Mouse (Mus musculus) brain, adult 2 months (tissue): ENCODE data around the gene Mpzl3.
A peak's percentile ranks its signal among the peaks of the same experiment; 100 is the strongest.
"Not testable (repeated sequence)": the region's sequence is repeated elsewhere in the genome, so short reads cannot be mapped to it uniquely, and the experiment has no call there.

Experiments used
- DNase-seq: peaks from one replicate; pipeline ENCODE4 v3.0.0; 2011; ENCODE audit warnings: low read depth, low spot score

Gene Mpzl3

DNA sequence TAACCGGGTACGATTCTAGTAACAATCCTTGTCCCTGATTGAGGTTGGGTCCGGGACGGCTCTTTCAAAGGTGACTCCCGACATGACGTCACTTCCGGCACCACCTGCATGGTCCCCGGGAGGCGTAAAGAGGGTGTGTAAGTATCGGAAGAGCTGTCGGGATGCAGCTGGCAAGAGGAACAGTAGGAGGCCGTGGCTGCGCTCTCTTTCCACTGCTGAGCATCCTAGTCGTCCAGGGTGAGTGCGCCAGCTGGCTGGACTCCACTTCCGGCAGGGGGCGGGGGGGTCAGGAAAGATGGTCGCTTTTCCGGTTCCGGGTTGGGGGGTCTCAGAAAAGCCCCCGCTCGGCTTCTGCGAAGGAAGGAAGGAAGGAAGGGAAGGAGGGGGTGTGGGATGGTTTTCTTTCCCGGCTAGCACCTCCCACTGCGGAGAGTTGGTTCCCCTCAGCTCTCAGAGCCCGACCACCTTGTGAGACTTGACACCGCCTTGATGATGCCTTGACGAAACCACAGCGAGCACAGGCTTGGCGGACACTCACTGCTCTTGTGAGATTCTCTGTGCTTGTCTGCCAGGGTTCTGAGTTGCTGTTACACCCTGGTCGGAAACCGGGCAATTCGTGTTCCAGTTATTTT is at the start of gene Mpzl3:
Gene Mpzl3 (plus strand): TSS at position 105 of the 632 bp plus-strand sequence.
- peak; percentile 97 for DNase-seq

DNA sequence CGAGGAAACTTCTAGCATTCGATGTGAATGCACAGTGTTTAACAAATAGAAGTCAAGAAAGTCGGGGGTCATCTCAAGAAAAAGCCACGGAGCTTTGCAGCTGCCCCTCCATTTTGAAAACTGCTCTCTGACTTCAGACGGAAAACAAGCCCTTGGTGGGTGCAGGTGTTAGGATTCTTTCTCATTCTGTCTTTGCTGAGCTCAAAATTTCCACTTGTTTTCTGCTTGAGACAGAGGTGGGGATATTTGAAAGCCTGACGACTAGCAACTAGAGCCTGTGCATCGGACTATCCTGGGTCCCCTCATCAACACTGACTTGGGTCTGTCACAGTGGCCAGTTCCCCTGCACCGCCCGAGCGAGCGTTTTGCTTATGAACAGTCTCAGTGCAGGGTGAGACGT is 47.6 kb upstream of the Mpzl3 start:
- no peak for DNase-seq

GRCm38 (mm10) chr9:45008342-45008741 is 46.6 kb upstream of the Mpzl3 start:
- DNase-seq, result no peak

GRCm38 (mm10) chr9:45009180-45010078 is 45.6 kb upstream of the Mpzl3 start, which contains the start of gene Cd3e:
Cd3e (minus strand) TSS chr9:45009627.
- DNase-seq, result no peak

DNA sequence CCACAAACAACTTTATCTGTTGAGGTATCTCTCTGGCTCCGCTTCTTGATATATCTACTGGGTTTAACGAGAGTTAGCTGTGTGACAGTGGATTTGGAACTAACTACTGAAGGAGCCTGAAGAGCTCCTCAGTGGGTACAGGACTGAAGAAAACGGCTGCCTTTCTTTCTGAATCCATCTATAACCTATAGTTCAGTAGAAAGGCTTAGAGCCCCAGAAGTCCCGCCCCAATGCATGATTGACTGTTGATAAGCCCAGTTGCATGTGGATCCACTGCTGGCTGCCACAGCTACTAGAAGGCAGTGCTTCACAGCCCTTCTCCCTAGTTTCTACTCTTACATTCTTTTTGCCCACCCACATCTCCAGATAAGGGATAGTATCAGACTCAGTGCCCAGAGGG is 44.5 kb upstream of the Mpzl3 start:
- no peak for DNase-seq

DNA sequence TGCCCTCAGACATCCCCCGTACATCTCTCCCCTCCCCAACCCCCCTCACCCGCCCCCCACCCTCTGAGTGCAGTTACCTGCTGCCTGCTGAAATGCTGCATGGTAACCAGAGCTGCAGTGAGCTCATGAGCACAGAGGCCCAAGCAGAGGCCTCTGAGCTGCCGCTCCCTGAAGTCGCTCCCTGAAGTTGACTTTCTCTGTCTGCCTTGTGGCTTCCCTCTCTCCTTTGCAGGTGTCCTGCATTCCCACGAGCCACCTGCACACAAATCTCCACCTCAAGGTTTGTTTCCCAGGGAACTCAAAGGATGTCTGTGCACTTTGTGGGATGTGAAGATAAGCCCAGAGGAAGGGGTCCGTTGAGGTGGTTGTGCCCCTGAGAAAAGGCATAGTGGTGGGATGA is 43.7 kb upstream of the Mpzl3 start:
- no peak for DNase-seq

GRCm38 (mm10) chr9:45014879-45015278 is 40.1 kb upstream of the Mpzl3 start:
- no peak for DNase-seq

- no peak for DNase-seq
Observed at GRCm38 (mm10) chr9:45015841-45016240, 39.1 kb upstream of the Mpzl3 start.

DNA sequence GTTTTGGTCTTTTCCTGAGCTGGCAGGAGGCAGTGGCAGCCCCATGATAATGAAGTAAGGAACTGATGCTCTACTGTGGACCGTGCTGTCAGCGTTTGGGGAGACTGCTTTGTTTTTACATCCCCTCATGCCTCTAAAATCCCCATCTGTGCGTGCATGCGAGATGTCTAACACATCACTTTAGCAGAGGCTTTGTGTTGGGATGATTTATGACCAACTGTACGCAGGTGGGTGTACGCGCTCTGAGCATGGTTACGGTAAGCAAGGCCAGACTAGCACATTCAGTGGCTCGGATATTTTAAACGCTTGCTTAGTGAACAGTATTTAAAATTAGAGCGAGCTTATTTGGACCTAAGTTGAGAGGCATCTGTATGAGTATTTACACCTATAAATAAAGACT is 37.0 kb upstream of the Mpzl3 start:
- DNase-seq, result peak; percentile 59

DNA sequence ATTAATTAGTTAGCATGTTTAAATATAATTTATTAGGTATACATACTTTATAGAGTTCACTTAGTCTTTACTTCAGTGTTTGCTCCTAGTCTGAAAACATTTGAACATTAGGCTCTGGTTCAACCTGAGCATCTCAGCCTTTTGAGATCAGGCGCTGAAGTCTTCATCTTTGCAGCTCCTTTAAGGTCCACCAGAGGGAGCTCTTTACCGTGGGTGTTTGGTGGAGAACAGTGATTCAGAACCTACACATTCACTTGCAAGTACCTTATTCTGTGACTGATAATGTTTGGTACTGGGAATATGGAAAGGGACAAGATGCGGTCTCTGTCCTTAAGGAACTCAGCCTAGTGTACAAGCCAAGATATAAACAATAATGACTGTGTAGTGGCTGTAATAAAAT is 32.2 kb upstream of the Mpzl3 start:
- peak; percentile 89 for DNase-seq

DNA sequence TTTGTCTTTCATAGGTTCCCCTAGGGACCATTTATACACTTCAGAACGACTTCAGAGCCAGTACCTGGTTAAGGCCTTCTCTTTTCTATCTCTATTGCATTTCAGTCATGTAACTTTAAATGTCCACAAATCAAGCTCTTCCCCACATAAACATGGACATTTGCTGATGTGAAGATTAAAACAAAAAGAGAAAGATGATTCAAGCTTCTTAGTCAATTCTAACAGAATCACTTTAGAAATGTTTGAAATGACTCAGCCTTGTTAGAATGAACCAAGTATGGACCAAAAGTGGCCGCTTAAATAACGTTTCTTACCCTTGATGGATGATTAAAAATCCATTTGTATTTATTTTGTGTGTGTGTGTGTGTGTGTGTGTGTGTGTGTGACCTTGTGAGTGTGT is 31.3 kb upstream of the Mpzl3 start:
- DNase-seq, result no peak

GRCm38 (mm10) chr9:45024187-45024586 is 30.8 kb upstream of the Mpzl3 start:
- DNase-seq, result no peak

DNA sequence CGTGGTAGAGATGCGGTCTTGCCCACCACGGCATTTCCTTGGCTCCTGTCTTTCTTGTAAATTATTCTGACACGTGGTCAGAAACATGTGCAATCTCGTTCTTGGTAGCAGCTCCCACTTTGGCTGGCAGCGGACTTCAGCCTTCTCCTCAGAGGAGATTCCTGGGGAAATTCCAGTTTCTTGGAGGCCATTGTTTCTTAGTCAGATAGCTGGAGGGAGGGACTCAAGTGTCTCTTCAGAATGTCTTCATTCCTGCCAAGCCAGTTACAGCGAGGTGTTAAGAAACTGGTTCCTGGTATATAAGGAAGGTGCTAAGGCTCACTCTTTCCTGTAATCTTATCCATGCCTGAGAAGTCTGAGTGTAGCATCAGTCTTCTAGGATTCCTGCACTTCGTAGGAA is 27.6 kb upstream of the Mpzl3 start:
- no peak for DNase-seq

DNA sequence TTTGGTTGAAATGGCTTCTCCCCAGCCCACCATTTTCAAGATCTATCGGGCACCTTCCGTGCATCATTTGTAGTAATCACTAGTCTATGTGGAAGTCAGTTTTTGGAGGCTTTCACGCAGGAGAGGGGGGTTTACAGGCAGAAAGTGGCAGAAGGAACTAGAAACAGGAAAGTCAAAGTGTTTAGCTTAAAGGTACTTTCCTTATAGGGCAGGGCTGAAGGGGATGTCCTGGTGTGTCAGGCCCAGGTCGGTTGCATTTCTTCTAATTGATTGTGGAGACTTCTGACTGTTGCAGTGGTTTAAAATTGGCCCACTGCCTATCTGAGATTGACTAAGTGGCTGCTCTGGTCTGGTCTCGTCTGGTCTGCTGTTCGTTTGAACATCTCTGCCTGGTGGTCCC is 24.6 kb upstream of the Mpzl3 start:
- DNase-seq, result no peak

DNA sequence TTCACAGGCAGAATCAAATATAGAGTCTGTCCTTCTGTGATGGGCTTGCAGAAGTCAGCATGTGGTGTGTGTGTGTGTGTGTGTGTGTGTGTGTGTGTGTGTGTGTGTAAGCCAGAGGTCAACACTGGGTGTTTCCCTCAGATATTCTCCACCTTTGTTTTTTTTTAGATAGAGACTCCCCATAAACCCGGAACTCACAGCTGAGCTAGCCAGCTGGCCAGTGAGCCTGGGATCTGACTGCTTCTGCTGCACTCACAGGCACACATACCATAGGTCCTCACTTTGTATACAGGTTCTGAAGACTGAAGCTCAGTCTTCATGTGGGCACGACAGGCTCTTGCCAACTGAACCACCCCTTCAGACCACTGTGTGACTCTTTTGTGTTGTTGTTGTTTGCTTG is 22.7 kb upstream of the Mpzl3 start:
- no peak for DNase-seq

GRCm38 (mm10) chr9:45034526-45034925 is 20.5 kb upstream of the Mpzl3 start:
- DNase-seq, result no peak

- not testable (repeated sequence) for DNase-seq
Observed at GRCm38 (mm10) chr9:45037803-45038202, 17.2 kb upstream of the Mpzl3 start.

DNA sequence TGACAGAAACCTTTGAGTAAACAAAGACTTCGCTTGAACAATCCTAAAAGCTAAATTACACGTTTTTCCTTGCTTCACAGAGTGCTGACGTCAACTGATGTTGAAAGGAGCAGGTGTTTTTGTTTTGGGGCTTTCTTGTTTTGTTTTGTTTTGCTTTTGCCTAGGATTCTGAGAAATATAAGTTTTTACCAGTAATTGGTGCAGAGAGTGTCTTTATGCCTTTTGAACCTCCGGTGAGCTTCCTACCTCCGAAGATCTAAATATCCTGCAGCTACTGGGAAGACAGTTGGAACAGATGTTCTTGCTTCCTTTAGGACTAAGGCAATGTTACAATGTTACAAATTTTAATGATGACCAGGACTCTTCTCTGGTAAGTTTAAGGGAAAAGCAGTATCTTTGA is 15.5 kb upstream of the Mpzl3 start, which contains the start of gene Mpzl2:
Gene Mpzl2 (plus strand): TSS at position 301 of the 400 bp plus-strand sequence.
- no peak for DNase-seq

DNA sequence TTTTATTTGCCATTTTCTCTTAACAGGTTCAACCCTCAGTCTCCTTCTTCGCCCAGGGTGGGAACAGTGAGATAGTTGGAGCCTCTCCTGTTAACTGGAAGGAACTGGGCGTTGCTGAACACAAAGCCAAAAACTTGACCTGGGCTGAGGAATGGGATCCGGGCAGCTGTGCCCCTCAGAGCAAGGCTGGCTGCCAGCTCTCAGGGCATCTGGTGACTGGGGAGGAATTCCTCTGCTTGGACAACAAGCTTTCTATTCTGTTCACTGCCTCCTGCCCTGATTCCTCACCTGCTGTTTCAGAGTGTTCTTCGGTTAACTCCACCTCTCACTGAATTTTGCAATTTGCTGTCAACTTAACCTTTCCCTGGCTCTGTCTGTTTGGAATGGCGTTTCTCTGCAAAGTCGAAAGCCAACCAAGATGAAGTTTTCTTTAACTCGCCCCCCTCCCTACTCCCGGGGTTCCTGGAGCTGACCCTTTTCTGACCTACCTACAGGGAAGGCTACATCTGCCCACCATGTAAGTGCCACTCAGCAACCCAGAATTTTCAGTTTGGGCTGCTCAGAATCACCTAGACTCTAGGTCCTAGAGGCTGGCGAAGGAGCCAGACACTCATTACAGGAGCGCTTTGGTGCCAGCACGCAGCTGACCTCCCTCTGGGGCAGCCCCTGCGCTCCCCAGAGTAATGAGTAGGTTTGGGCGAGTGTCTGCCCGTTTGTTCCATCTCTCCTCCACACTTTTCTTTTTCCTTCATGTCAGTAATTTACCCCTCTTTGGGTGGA is 14.7 kb upstream of the Mpzl3 start:
- no peak for DNase-seq

DNA sequence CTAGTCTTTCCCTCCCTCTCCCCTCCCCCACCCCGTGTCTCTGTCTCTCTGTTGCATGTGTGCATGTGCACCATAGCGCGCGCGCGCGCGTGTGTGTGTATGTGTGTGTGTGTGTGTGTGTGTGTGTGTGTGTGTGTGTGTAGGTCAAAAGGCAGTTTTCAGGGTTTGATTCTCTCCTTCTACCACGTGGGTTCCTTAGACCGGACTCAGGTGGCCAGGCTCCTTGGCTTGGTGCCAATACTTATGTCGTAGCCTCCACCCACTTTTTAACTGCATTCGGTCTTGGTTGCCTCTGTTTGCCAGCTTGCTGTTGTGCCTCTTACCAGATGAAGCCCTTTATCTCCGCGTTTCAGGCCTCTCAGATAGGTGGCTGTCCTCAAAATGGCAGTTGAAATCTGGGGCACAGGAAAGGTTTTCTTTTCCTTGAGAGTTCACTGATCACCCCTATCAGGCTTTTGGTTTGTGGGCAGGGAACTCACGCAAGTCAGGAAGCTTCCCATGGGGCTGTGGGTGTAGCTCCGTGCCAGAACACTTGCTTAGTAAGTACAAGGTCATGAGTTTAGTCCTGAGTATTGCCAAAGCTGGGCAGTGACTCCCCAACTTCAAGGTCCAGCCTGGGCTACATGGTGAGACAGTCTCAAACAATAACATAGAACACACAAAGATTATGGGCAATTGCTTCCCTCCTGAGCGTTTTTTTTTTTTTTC is 13.7 kb upstream of the Mpzl3 start:
- DNase-seq, result no peak

GRCm38 (mm10) chr9:45042056-45042720 is 12.8 kb upstream of the Mpzl3 start:
- DNase-seq, result no peak
